Mouse (Mus musculus) lung, adult 2 months (tissue): ENCODE data around the gene Tph2.
A peak's percentile ranks its signal among the peaks of the same experiment; 100 is the strongest.

ENCODE experiments used
- CTCF ChIP-seq: fragments of 200-500 bp; IDR thresholded peaks from 2 replicates; pipeline ENCODE4 v1.5.1; 2011; ENCODE audit warnings: mild to moderate bottlenecking, low read length, control low read depth; ENCODE audit not compliant: insufficient read depth
- POLR2A ChIP-seq: fragments of 200-500 bp; IDR thresholded peaks from 2 replicates; pipeline ENCODE4 v1.6.1; 2011; ENCODE audit warnings: low read depth, mild to moderate bottlenecking, control low read depth, low read length, borderline replicate concordance; ENCODE audit errors: extremely low read depth

GRCm38 (mm10) chr10:115051602-115052001, 133.2 kb downstream of the Tph2 start:
- TF ChIP-seq CTCF (0 out of 2 replicates have a peak, but pooled peaks have one; percentile 8), POLR2A (no peak)
